Mouse (Mus musculus) neural tube, embryonic 11.5 days (tissue): ENCODE data around the gene Asxl1. TPM values are rescaled to one million over a fixed set of nuclear protein-coding genes. Genes with fewer than 3 reads are reported as not detected.

ENCODE experiments used
- ATAC-seq: fragments of 200-750 bp; cut with Nextera tagmentation; 2 replicates; pipeline ENCODE4 v1.8.0; 2017; ENCODE audit warnings: moderate number of reproducible peaks, mild to moderate bottlenecking, moderate TSS enrichment, moderate library complexity; ENCODE audit not compliant: insufficient read depth, low FRiP score, low TSS enrichment
- DNase-seq: peaks from one replicate; pipeline ENCODE4 v3.0.0-alpha.2; 2015; ENCODE audit warnings: low spot score
- H3K27ac ChIP-seq: fragments of 300-500 bp; sonication (generic); 2 replicates; pipeline ENCODE4 v1.5.1; 2014; ENCODE audit warnings: low read depth, mild to moderate bottlenecking, low read length
- H3K27me3 ChIP-seq: fragments of 300-500 bp; sonication (generic); 2 replicates; pipeline ENCODE4 v1.6.1; 2014; ENCODE audit warnings: mild to moderate bottlenecking, low read length, mixed read lengths; ENCODE audit not compliant: control insufficient read depth, insufficient read depth
- H3K36me3 ChIP-seq: fragments of 300-500 bp; sonication (generic); 2 replicates; pipeline ENCODE4 v1.6.1; 2014; ENCODE audit warnings: mild to moderate bottlenecking, low read length, moderate library complexity, mixed read lengths; ENCODE audit not compliant: control insufficient read depth, insufficient read depth
- H3K4me1 ChIP-seq: fragments of 300-500 bp; sonication (generic); 2 replicates; pipeline ENCODE4 v1.6.1; 2014; ENCODE audit warnings: low read length, mixed read lengths; ENCODE audit not compliant: control insufficient read depth, insufficient read depth
- H3K4me2 ChIP-seq: fragments of 300-500 bp; sonication (generic); 2 replicates; pipeline ENCODE4 v1.6.1; 2014; ENCODE audit warnings: low read depth, mild to moderate bottlenecking, moderate library complexity
- H3K4me3 ChIP-seq: fragments of 300-500 bp; sonication (generic); 2 replicates; pipeline ENCODE4 v1.5.1; 2014; ENCODE audit warnings: low read depth, low read length
- H3K9ac ChIP-seq: fragments of 300-500 bp; sonication (generic); 2 replicates; pipeline ENCODE4 v1.6.1; 2014; ENCODE audit warnings: mild to moderate bottlenecking, low read length
- H3K9me3 ChIP-seq: fragments of 300-500 bp; sonication (generic); 2 replicates; pipeline ENCODE4 v1.6.1; 2016; ENCODE audit warnings: low read length; ENCODE audit not compliant: control insufficient read depth
- WGBS: fragments of 180-500 bp; shearing (Covaris S2); extraction: QIAGEN DNeasy Blood & Tissue Kit; methylation state at CpG from one replicate; pipeline ENCODE4 v1.1.7; 2014; 5-methylcytosine and 5-hydroxymethylcytosine counted together
- polyA plus RNA-seq: library from polyadenylated mRNA; unstranded; fragments of >200 nt; fragmentation: Nextera tagmentation; extraction: Ambion mirVana; gene quantifications from 2 replicates; pipeline ENCODE4 v1.2.1, GENCODE M21; 2014

The Asxl1 gene
- polyA plus RNA-seq, 1 experiment from 2014 or later = 24.6 TPM

DNA sequence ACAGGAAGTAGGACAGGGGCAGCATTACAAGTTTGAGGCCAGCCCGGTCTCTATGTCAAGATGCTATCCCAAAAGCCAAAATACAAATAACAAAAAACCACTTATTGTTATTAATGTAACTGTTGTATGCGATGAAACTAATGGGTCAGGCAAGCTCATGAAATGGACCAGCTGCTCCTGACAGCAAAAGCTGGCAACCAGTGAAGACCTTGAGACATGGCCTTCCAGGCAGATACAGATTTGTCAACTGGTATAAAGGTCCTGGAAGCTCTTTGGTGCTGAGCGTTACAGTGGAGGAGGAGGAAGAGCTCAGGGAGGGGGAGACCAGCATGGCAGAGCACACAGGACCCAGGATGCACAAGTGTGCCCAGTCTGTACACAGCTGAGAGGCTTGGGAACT lies 102.1 kb downstream of the Asxl1 start:
- no peak for ATAC-seq

DNA sequence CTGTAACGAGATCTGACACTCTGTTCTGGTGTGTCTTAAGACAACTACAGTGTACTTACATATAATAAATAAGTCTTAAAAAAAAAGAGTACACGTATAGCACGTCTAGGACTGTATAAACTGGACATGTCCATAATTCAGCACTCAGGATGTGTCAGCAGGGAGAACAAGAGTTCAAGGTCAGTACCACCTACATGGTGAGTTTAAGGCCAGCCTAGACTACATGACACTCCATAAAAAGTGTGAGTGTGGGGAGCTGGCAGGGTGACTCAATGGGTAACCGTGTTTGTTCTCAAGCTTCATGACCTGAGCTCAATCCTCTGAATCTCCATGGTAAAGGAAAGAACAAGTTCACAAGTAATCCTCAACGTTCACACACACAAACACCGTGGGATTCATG lies 102.9 kb downstream of the Asxl1 start:
- no peaks in the 10 kb centered on the region for H3K27me3 ChIP-seq

More for the DNA sequence above, 102.1 kb downstream of the Asxl1 start:
- Histone ChIP-seq H3K36me3 (no peaks in the 10 kb centered on the region), H3K4me3 (no peak overlapping the region), H3K27ac (no peak overlapping the region), H3K9me3 (no peaks in the 10 kb centered on the region), H3K27me3 (no peaks in the 10 kb centered on the region), H3K9ac (no peak overlapping the region), H3K4me2 (no peak overlapping the region), H3K4me1 (peaks cover 7% of the 10 kb centered on the region)
- DNase-seq = no peak
- 86% methylated on average over 3 of the region's 3 CpGs for WGBS

More for the DNA sequence above, 102.9 kb downstream of the Asxl1 start:
- no peak for DNase-seq
- no peak for ATAC-seq
- no peak overlapping the region for H3K4me3 ChIP-seq
- H3K4me1 ChIP-seq = no peaks in the 10 kb centered on the region; the same call in 1 of the 2 replicates
- H3K4me2 ChIP-seq = no peak overlapping the region
- no peak overlapping the region for H3K9ac ChIP-seq
- no peaks in the 10 kb centered on the region for H3K9me3 ChIP-seq
- no peak overlapping the region for H3K27ac ChIP-seq
- no peaks in the 10 kb centered on the region for H3K36me3 ChIP-seq
- 82% methylated on average over 6 of the region's 6 CpGs for WGBS

Other genes with a start within 250 kb of the Asxl1 start
- gene Hck, start 237.4 kb upstream of the Asxl1 start, polyA plus RNA-seq = 1.8 and 2.0 TPM in 2 replicates
- gene Tm9sf4, start 184.5 kb upstream of the Asxl1 start, polyA plus RNA-seq = 81.1 and 83.3 TPM in 2 replicates
- 6.0 and 7.6 TPM in 2 replicates for gene Tspyl3, start 120.4 kb upstream of the Asxl1 start, polyA plus RNA-seq
- 33.1 and 34.0 TPM in 2 replicates for gene Plagl2, start 104.4 kb upstream of the Asxl1 start, polyA plus RNA-seq
- 5.4 and 6.3 TPM in 2 replicates for gene Pofut1, start 104.3 kb upstream of the Asxl1 start, polyA plus RNA-seq
- 7.7 and 8.6 TPM in 2 replicates for gene Kif3b, start 54.4 kb upstream of the Asxl1 start, polyA plus RNA-seq
- gene 4930404H24Rik, start 147.0 kb downstream of the Asxl1 start, polyA plus RNA-seq = not detected in 2 replicates
- gene Nol4l, start 184.1 kb downstream of the Asxl1 start, polyA plus RNA-seq = 32.1 and 37.5 TPM in 2 replicates